Mouse (Mus musculus) erythroblast, embryonic 14.5 days (primary cell): ENCODE results near the gene Wfdc2.

Experiments used
- GATA1 ChIP-seq: IDR thresholded peaks from 2 replicates; pipeline ENCODE4 v1.6.1; 2012; ENCODE audit warnings: low read length, inconsistent platforms, mixed read lengths
- TAL1 ChIP-seq: IDR thresholded peaks from 3 replicates; pipeline ENCODE4 v1.6.1; 2012; ENCODE audit warnings: low read length, inconsistent platforms, mixed read lengths

DNA sequence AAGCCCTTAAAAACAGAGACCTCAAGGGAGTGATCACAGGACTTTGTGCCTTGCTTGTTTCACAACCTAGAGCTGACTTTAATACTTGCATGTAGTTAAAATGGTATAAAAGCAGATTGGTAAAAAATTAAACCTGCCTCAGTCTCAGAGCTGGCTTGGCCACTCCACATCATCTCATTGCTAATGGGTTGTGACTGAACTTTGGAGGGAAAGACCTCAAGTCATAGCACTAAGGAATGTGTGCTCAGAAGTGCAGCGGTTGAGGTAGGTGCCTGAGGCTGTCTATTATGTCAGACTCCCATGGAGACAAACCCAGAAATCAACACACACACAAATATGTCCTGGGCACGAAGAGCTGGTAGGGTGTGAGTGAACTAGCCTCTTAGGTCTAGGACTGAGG is 18.5 kb upstream of the Wfdc2 start:
- TF ChIP-seq TAL1 (no peak), GATA1 (no peak)
